Mouse (Mus musculus) spleen, adult 2 months (tissue): ENCODE measurements around the gene Rtn4.

ENCODE experiments used
- CTCF ChIP-seq: fragments of 200-500 bp; IDR thresholded peaks from 2 replicates; pipeline ENCODE4 v1.5.1; 2011; ENCODE audit warnings: mild to moderate bottlenecking, inconsistent platforms; ENCODE audit not compliant: insufficient read depth, insufficient read length, insufficient replicate concordance; ENCODE audit errors: extremely low read depth
- POLR2A ChIP-seq: fragments of 200-500 bp; IDR thresholded peaks from 2 replicates; pipeline ENCODE4 v1.6.1; 2011; ENCODE audit warnings: low read depth, low read length, inconsistent platforms

DNA sequence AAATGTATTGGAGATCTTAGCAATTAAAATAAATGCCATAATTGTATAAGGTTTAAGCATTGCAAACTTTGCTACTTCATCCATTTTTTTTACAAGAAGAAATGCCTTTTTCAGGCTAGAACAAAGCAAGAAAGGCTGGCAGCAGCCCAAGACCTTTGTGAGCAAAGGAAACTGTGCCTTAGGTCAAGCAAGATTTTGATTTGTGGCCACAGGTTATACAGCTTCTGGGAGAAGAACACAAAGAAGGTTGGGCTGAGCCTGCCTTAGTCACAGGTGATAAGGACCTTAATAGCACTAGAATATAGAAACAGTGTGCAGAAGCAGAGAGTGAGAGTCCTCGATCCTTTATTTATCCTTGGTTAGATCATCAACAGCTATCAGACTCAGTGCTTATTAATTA lies 79.5 kb downstream of the Rtn4 start:
- TF ChIP-seq POLR2A (no peak), CTCF (no peak)
